Mouse (Mus musculus) spleen, adult 2 months (tissue): ENCODE results near the gene Rbm38.

ENCODE experiments used
- CTCF ChIP-seq: fragments of 200-500 bp; IDR thresholded peaks from 2 replicates; pipeline ENCODE4 v1.5.1; 2011; ENCODE audit warnings: mild to moderate bottlenecking, inconsistent platforms; ENCODE audit not compliant: insufficient read depth, insufficient read length, insufficient replicate concordance; ENCODE audit errors: extremely low read depth
- POLR2A ChIP-seq: fragments of 200-500 bp; IDR thresholded peaks from 2 replicates; pipeline ENCODE4 v1.6.1; 2011; ENCODE audit warnings: low read depth, low read length, inconsistent platforms

DNA sequence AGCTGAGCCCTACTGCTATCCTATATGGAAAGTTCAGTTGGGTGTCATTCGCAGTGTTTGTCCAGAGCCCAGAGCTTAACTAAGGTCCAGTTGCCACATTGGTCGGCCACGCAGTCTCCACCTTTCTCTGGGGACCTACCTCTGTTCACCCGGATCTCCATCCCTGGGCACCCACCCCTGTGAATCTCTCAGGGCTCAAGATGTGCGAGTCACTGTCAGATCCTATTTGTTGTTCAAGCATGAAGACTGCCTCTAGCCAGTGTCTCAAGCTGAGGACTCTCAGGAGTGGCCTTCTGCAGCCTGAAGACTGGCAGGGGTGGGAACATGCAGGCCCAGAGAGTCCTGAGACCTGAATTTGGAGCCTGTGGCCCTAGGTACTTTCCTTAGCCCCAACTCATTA lies 15.8 kb downstream of the Rbm38 start:
- TF ChIP-seq POLR2A: no peak
- no peak for TF ChIP-seq CTCF
